Mouse (Mus musculus) forebrain, embryonic 10.5 days (tissue): Measurements from ENCODE around the gene Foxn2. TPM values are rescaled to one million over a fixed set of nuclear protein-coding genes. Genes with fewer than 3 reads are reported as not detected.

ENCODE experiments used
- DNase-seq: peaks from one replicate; pipeline ENCODE4 v3.0.0-alpha.2; 2017; ENCODE audit warnings: low spot score; ENCODE audit errors: extremely low spot score
- H3K27ac ChIP-seq: fragments of 300-500 bp; sonication (generic); 2 replicates; pipeline ENCODE4 v1.5.1; 2016; ENCODE audit warnings: mild to moderate bottlenecking
- H3K27me3 ChIP-seq: fragments of 300-500 bp; sonication (generic); 2 replicates; pipeline ENCODE4 v1.6.1; 2016; ENCODE audit warnings: mild to moderate bottlenecking; ENCODE audit not compliant: poor library complexity, severe bottlenecking
- H3K36me3 ChIP-seq: fragments of 300-500 bp; sonication (generic); replicated peaks from 2 replicates; pipeline ENCODE4 v1.6.1; 2016; ENCODE audit warnings: mild to moderate bottlenecking, moderate library complexity
- H3K4me1 ChIP-seq: fragments of 300-500 bp; sonication (generic); 2 replicates; pipeline ENCODE4 v1.6.1; 2016
- H3K4me3 ChIP-seq: fragments of 300-500 bp; sonication (generic); 2 replicates; pipeline ENCODE4 v1.5.1; 2016; ENCODE audit warnings: mild to moderate bottlenecking, moderate library complexity
- H3K9me3 ChIP-seq: fragments of 300-500 bp; sonication (generic); 2 replicates; pipeline ENCODE4 v1.6.1; 2016; ENCODE audit warnings: mild to moderate bottlenecking, moderate library complexity
- WGBS: fragments of 180-500 bp; shearing (Covaris S2); methylation state at CpG from one replicate; pipeline ENCODE4 v1.1.7; 2016; 5-methylcytosine and 5-hydroxymethylcytosine counted together
- polyA plus RNA-seq: library from polyadenylated mRNA; unstranded; fragments of >200 nt; fragmentation: Nextera tagmentation; extraction: Ambion mirVana; gene quantifications from 2 replicates; pipeline ENCODE4 v1.2.1, GENCODE M21; 2016

The Foxn2 gene
- polyA plus RNA-seq, 1 experiment from 2014 or later = 14.5 TPM

DNA sequence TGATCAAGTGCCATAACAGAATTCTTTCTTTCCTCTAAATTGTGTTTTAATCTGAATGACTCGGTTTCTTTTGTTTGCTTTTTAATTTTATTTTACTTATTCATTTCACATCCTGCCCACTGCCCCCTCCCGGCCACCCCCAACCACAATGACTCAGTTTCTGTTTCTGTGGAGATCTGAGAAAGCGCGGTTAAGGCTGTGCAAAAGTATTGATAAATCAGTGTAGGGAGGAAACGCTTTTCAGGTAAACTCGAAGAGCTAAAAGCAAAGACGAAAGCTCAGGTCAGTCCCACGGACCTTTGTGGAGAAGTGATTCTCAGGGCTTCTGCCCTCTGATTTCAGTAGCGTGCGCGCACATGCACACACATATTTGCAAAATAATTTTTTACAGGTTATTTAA is 44.0 kb downstream of the Foxn2 start:
- Histone ChIP-seq H3K4me3 (no peak overlapping the region), H3K9me3 (no peaks in the 10 kb centered on the region), H3K36me3 (peaks cover 24% of the 10 kb centered on the region), H3K4me1 (0 out of 2 replicates have a peak, but pooled peaks cover 2% of the 10 kb centered on the region), H3K27me3 (no peaks in the 10 kb centered on the region), H3K27ac (no peak overlapping the region)
- WGBS = 93% methylated on average over 11 of the region's 11 CpGs
- DNase-seq = no peak

DNA sequence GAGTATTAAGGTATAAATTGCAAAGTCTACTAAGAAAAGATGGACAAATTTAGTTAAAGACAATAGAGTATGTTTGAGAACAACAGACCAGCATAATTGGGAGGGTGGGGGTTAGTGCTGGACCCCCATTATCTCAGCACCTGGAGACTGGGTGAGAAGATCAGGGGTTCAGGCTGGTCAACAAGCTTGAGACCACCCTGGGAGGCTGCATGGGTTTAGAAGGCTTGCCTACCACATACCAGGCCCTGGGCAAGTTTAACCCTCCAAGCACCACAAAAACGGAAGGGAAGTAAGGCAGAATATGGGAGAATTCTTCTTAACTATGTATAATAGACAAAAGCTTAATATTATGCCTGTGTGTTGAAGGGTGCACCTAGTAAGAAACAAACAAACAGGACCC is 44.4 kb downstream of the Foxn2 start:
- Histone ChIP-seq H3K27me3 (no peaks in the 10 kb centered on the region), H3K27ac (no peak overlapping the region), H3K4me3 (no peak overlapping the region), H3K4me1 (0 out of 2 replicates have a peak, but pooled peaks cover 2% of the 10 kb centered on the region), H3K36me3 (peaks cover 24% of the 10 kb centered on the region), H3K9me3 (no peaks in the 10 kb centered on the region)
- no peak for DNase-seq
- 91% methylated on average over 1 of the region's 1 CpGs for WGBS

DNA sequence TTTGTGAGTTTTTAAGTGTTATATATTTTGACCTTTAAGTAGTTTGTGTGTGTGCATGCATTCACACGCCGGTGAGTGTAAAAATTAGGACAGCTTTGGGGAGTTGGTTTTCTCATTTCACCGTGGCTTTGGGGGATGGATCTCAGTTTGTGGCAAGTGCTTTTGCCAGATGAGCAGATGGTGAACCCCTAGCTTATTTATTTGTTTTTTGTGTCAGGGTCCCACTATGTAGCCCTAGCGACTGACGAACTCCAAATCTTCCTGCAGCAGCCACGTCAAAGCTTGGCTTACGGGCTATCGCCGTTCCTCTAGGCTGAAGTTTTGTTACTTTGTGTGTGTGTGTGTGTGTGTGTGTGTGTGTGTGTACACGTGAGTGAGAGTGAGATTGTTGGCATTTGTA is 50.0 kb downstream of the Foxn2 start:
- Histone ChIP-seq H3K36me3 (peaks cover 36% of the 10 kb centered on the region), H3K27ac (no peak overlapping the region), H3K4me1 (peaks cover 23% of the 10 kb centered on the region), H3K4me3 (no peak overlapping the region), H3K9me3 (no peaks in the 10 kb centered on the region), H3K27me3 (no peaks in the 10 kb centered on the region)
- 97% methylated on average over 10 of the region's 10 CpGs for whole genome bisulfite sequencing
- DNase-seq = no peak

DNA sequence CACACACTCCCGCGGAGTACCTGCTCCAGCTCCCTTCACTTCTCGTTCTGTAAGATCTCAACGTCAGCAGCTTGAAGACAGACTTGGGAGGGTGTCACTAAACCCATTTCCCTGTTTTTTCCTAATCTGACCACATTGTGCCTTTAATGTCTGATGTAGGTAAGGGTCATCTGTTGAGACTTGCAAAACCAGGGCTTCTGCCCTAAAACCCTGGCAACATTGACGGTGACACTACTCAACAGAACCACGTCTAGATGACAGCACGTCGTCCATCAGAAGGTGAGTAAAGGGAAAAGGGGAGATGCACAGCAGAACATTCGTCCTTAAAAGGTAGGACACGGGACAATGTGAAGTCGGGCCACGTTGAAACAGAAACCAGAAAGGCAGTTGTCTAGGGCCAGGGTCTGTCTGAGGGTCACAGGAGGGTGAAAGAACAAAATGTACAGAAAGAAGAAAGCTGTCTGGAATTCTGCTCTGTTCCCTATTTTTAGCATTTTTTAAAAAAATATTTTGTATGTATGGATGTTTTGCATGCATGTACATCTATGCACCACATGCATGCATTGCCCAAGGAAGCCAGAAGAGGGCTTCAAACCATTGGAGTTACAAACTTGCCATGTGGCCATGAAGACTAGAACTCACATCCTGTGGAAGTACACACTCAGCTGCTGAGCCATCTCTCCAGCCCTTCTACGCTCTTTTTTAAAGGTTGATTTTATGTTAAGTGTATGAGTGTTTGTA is 51.0 kb downstream of the Foxn2 start:
- H3K36me3 ChIP-seq = peaks cover 29% of the 10 kb centered on the region
- no peaks in the 10 kb centered on the region for H3K27me3 ChIP-seq
- no peaks in the 10 kb centered on the region for H3K9me3 ChIP-seq
- no peak overlapping the region for H3K4me3 ChIP-seq
- H3K27ac ChIP-seq = no peak overlapping the region
- H3K4me1 ChIP-seq = peaks cover 23% of the 10 kb centered on the region
- 96% methylated on average over 13 of the region's 13 CpGs for WGBS
- DNase-seq = no peak

DNA sequence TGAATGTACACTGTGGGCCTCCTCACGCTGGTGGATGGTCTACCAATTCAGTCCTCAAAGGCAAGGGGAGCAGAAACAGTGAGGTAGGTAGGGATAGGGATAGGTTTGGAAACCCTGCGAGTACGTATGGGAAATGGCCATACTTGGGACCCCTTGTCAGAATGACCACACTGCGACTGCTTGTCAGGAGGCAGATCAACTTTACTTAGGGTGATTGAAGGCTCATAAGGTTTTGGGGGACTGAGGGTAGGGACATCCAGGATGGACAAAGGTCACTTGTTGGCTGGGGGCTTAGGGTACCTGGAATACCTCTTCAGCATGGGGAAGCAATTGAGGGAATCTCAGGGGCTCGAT is 51.6 kb downstream of the Foxn2 start:
- DNase-seq = no peak
- no peaks in the 10 kb centered on the region for H3K9me3 ChIP-seq

DNA sequence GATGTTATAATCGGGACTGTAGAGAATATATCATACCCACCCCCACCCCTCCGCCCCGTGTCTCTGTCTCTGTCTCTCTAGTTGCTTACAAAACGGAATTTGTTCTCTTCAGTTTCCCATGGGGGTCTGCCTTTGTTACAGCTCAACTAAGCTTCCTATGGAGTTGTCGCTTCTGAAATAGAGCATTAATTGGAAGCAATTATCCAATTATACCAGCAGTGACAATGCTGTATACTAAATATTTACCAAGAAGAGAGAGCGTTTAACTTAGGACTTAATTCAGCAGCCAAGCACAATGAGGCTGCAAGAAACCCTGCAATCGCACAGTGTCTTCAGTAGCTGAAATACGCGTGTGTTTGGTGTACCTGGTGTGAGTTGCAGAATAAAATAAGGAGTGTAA is 53.0 kb downstream of the Foxn2 start:
- no peak for DNase-seq

More for the DNA sequence above, 51.6 kb downstream of the Foxn2 start:
- Histone ChIP-seq H3K27ac (no peak overlapping the region), H3K27me3 (no peaks in the 10 kb centered on the region), H3K4me3 (no peak overlapping the region), H3K4me1 (peaks cover 23% of the 10 kb centered on the region), H3K36me3 (peaks cover 25% of the 10 kb centered on the region)
- 96% methylated on average over 5 of the region's 5 CpGs for WGBS

DNA sequence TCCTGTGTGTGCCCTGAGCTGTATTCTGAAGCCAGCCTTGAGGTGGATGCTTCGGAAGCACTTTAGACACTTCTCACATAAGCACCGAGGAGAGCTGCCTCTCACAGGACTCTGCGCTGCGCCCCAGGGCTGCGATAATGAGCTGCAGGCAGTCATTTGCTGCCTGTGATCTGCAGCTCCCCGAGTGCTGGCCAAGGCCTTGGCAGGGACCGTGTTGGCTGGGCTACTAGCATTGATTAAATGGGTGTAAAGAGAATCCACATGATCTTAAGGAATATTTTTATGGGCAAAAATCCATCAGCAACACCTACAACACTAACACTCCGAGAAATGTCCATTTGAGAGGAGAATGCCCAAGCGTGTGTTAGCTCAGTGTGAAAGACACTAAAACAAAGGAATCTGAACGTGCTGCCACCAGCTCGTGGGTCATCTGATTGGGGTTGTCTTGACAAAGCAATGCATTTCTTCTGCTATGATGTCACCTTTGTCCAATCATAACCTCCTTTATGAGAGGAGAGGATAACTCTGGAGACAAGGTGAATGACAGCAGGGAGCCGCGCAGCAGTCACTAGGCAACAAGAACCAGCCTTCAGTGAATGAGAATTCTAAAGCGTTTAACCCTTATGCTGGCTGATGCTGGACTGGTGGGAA is 53.7 kb downstream of the Foxn2 start:
- Histone ChIP-seq H3K4me1 (peaks cover 23% of the 10 kb centered on the region), H3K9me3 (no peaks in the 10 kb centered on the region), H3K27me3 (no peaks in the 10 kb centered on the region), H3K27ac (peak overlapping the region; percentile 81), H3K36me3 (peaks cover 25% of the 10 kb centered on the region), H3K4me3 (peak overlapping the region; percentile 27)
- 52% methylated on average over 14 of the region's 14 CpGs for WGBS
- DNase-seq = peak; percentile 37

More for the DNA sequence above, 53.0 kb downstream of the Foxn2 start:
- Histone ChIP-seq H3K36me3 (peaks cover 25% of the 10 kb centered on the region), H3K27me3 (no peaks in the 10 kb centered on the region), H3K27ac (peak overlapping the region; percentile 81), H3K9me3 (no peaks in the 10 kb centered on the region), H3K4me1 (peaks cover 23% of the 10 kb centered on the region), H3K4me3 (0 out of 2 replicates have a peak overlapping the region, but pooled peaks have one; percentile 27)
- whole genome bisulfite sequencing = 67% methylated on average over 9 of the region's 9 CpGs

DNA sequence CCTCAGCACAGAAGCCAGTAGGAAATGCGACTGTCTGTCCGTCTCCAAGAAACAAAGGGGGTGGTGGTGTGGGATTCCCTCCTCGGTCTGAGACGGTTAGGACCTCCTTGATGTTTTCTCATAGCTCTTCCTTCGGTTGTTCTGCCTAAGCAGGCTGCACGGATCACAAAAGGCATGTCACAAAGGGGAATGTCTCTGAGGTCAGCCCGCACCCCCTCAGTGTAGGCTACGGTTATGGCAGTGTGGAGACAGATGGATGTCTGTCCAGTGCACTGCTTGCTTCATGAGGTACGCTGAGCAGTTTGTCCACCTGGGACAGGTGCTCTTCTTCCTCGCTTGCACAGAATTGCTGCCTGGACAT is 54.2 kb downstream of the Foxn2 start:
- H3K4me1 ChIP-seq = peaks cover 23% of the 10 kb centered on the region
- H3K27me3 ChIP-seq = no peaks in the 10 kb centered on the region
- peak overlapping the region; percentile 27 for H3K4me3 ChIP-seq
- H3K9me3 ChIP-seq = peaks cover under 1% of the 10 kb centered on the region; the same call in 1 of the 2 replicates
- peaks cover 26% of the 10 kb centered on the region for H3K36me3 ChIP-seq
- WGBS = 57% methylated on average over 10 of the region's 10 CpGs
- peak overlapping the region; percentile 81 for H3K27ac ChIP-seq
- DNase-seq = no peak

DNA sequence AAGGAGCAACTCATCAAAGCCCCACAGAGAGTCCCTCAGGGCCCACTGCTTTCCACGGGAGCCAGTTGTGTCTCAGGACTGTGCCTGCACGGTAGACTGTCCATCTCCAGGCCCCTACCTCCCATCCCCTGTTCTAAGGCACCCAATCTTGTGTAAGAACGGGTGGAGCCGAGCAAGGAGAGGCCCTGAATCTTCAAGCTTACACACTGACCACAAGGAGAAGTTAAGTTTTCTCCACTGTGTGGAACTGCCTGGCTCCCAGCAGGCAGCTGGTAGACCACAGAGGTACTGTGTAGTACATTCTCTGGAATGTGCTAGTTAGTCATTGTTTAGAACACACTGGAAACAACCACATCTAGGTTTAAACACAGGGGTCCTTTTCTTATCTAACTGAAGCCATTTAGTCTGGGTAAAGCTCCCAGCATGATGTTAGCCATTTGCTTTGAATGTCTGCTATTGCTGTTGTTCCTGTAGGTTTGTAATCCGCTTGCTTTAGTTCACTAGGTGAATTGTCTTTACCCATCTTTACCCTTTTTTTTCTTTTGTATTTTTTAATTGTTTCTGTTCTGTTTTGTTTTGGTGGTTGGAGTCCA is 57.7 kb downstream of the Foxn2 start:
- Histone ChIP-seq H3K36me3 (peaks cover 4% of the 10 kb centered on the region), H3K27me3 (no peaks in the 10 kb centered on the region), H3K27ac (no peak overlapping the region), H3K4me3 (no peak overlapping the region), H3K4me1 (peaks cover 22% of the 10 kb centered on the region), H3K9me3 (peaks cover 5% of the 10 kb centered on the region; the same call in 1 of the 2 replicates)
- WGBS = 74% methylated on average over 5 of the region's 5 CpGs
- DNase-seq = no peak

DNA sequence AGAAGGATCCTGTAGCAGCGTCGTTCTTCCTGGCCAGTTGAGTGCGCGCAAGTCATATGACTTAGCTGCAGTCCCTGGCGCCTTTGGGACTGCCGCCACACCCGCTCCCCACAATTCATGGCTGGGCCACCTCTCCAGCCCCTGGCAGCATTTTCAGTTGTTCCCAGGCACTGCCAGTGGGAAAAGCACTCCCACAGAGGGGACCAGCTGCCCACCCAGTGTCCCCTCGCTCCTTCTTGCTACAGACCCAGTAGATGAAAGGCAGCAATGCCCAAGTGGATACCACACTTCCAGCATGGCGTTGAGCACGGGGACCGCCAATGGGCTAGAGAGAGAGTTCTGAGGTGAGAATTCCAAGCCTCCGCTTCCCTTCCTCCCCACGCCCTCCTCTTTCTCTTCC is 63.5 kb downstream of the Foxn2 start:
- Histone ChIP-seq H3K4me1 (peaks cover 16% of the 10 kb centered on the region), H3K9me3 (peaks cover 5% of the 10 kb centered on the region; the same call in 1 of the 2 replicates), H3K4me3 (no peak overlapping the region), H3K36me3 (peaks cover 4% of the 10 kb centered on the region; the same call in 1 of the 2 replicates), H3K27me3 (no peaks in the 10 kb centered on the region), H3K27ac (no peak overlapping the region)
- 97% methylated on average over 13 of the region's 13 CpGs for WGBS
- no peak for DNase-seq

DNA sequence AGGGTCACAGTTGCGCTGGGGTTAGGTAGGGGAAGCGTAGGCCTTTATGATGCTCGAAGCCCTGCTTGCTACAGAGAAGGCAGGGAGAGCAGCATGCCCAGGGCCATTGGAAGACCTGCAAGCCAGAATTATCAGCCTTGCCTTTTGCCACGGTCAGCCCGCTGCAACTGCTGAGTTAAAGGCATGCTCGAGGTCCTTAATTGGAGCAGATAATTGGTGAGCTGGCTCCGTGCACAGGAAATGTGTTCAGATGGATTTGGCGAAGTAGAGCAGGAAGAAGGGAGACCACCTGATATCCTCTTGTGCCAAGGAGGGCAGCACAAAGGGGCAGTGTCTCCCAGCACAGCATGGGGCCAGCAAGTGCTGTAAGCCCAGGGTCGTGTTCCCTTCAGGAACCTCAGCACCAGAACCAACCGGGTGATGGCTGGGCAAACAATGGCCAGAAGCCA is 64.8 kb downstream of the Foxn2 start:
- H3K9me3 ChIP-seq = no peaks in the 10 kb centered on the region; the same call in 1 of the 2 replicates
- H3K36me3 ChIP-seq = no peaks in the 10 kb centered on the region
- WGBS = 32% methylated on average over 10 of the region's 10 CpGs
- no peak for DNase-seq
- H3K4me3 ChIP-seq = no peak overlapping the region
- peaks cover 18% of the 10 kb centered on the region for H3K4me1 ChIP-seq
- no peaks in the 10 kb centered on the region for H3K27me3 ChIP-seq
- peak overlapping the region; percentile 58 for H3K27ac ChIP-seq

DNA sequence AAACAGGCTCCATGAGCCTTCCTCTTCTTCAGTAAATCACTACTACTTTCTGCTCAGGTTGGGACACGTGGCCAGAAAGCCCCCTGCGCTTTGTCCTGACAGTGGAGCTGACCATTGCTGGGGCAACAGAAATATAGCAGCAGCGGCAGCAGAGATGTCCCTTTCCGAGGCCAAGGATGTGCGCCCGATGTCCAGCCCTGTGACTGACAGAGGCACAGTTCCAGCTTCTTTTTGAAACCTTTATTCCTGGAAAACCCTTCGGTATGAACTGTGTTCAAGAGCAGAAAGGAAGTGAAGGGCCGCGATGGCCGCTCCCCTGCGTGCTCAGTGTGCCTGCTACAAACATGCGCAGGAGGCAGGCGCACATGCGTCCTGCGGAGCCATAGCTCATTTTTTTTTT is 65.4 kb downstream of the Foxn2 start:
- Histone ChIP-seq H3K9me3 (no peaks in the 10 kb centered on the region), H3K27ac (peak overlapping the region; percentile 58; the same call in 1 of the 2 replicates), H3K27me3 (no peaks in the 10 kb centered on the region), H3K4me1 (peaks cover 22% of the 10 kb centered on the region), H3K36me3 (no peaks in the 10 kb centered on the region), H3K4me3 (no peak overlapping the region)
- no peak for DNase-seq
- 93% methylated on average over 15 of the region's 15 CpGs for WGBS

DNA sequence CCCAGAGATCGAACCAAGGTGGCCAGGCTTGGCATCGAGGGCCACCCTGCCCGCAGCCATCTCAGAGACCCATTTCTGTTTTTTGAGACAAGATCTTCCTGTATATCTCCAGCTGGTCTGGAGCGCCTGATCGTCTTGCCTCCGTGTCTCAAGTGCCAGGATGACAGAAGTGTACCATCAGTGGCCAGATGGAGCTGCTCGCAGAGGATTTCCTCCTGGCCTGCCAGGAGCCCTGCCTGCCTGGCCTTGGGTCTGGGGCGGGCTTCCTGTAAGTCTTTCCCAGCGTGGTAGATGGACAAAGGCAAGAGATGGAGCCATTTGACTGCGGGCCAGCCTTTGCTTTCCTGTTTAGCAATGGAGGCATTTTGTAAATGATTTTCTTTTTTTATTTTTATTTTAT is 66.9 kb downstream of the Foxn2 start:
- Histone ChIP-seq H3K36me3 (no peaks in the 10 kb centered on the region), H3K4me3 (no peak overlapping the region), H3K4me1 (peaks cover 25% of the 10 kb centered on the region), H3K27ac (no peak overlapping the region), H3K27me3 (no peaks in the 10 kb centered on the region), H3K9me3 (no peaks in the 10 kb centered on the region)
- no peak for DNase-seq
- 91% methylated on average over 10 of the region's 10 CpGs for WGBS
